Mouse (Mus musculus) liver, embryonic 16.5 days (tissue): ENCODE measurements around the gene Ssbp2. TPM values are rescaled to one million over a fixed set of nuclear protein-coding genes. Genes with fewer than 3 reads are reported as not detected.
A peak's percentile ranks its signal among the peaks of the same experiment; 100 is the strongest.

Experiments used
- ATAC-seq: fragments of 200-750 bp; cut with Nextera tagmentation; 2 replicates; pipeline ENCODE4 v1.8.0; 2017; ENCODE audit warnings: low read depth, mild to moderate bottlenecking, moderate number of reproducible peaks, moderate library complexity
- H3K27ac ChIP-seq: fragments of 300-500 bp; sonication (generic); 2 replicates; pipeline ENCODE4 v1.5.1; 2014; ENCODE audit warnings: mild to moderate bottlenecking, low read length
- H3K27me3 ChIP-seq: fragments of 300-500 bp; sonication (generic); 2 replicates; pipeline ENCODE4 v1.6.1; 2014; ENCODE audit warnings: low read depth, low read length, mixed read lengths; ENCODE audit not compliant: control insufficient read depth, insufficient read depth
- H3K36me3 ChIP-seq: fragments of 300-500 bp; sonication (generic); 2 replicates; pipeline ENCODE4 v1.6.1; 2014; ENCODE audit warnings: mild to moderate bottlenecking; ENCODE audit not compliant: control insufficient read depth, insufficient read depth
- H3K4me1 ChIP-seq: fragments of 300-500 bp; sonication (generic); 2 replicates; pipeline ENCODE4 v1.6.1; 2014; ENCODE audit warnings: low read depth, low read length, mixed read lengths; ENCODE audit not compliant: control insufficient read depth
- H3K4me2 ChIP-seq: fragments of 300-500 bp; sonication (generic); 2 replicates; pipeline ENCODE4 v1.6.1; 2014; ENCODE audit warnings: low read depth, low read length, mixed read lengths
- H3K4me3 ChIP-seq: fragments of 300-500 bp; sonication (generic); 2 replicates; pipeline ENCODE4 v1.5.1; 2014; ENCODE audit warnings: low read depth, mild to moderate bottlenecking, low read length
- H3K9ac ChIP-seq: fragments of 300-500 bp; sonication (generic); 2 replicates; pipeline ENCODE4 v1.6.1; 2014; ENCODE audit warnings: low read depth, low read length
- H3K9me3 ChIP-seq: fragments of 300-500 bp; sonication (generic); replicated peaks from 2 replicates; pipeline ENCODE4 v1.6.1; 2016; ENCODE audit warnings: low read length; ENCODE audit not compliant: control insufficient read depth
- WGBS: fragments of 180-500 bp; shearing (Covaris S2); extraction: QIAGEN DNeasy Blood & Tissue Kit; methylation state at CpG from one replicate; pipeline ENCODE4 v1.1.7; 2014; ENCODE audit not compliant: insufficient replicate concordance; 5-methylcytosine and 5-hydroxymethylcytosine counted together
- polyA plus RNA-seq: library from polyadenylated mRNA; unstranded; fragments of >200 nt; fragmentation: Nextera tagmentation; extraction: Ambion mirVana; gene quantifications from 2 replicates; pipeline ENCODE4 v1.2.1, GENCODE M21; 2015

Gene Ssbp2
- polyA plus RNA-seq, 1 experiment from 2014 or later = 40.0 TPM

- no peak for ATAC-seq
- WGBS = 59% methylated on average over 3 of the region's 3 CpGs
- Histone ChIP-seq H3K9me3 (no peaks in the 10 kb centered on the region), H3K36me3 (no peaks in the 10 kb centered on the region), H3K4me1 (no peaks in the 10 kb centered on the region), H3K27me3 (no peaks in the 10 kb centered on the region), H3K4me3 (no peak overlapping the region), H3K27ac (no peak overlapping the region), H3K4me2 (no peak overlapping the region), H3K9ac (no peak overlapping the region)
Measured at GRCm38 (mm10) chr13:91497055-91497454, 37.0 kb downstream of the Ssbp2 start.

- no peak for ATAC-seq
- no peaks in the 10 kb centered on the region for H3K9me3 ChIP-seq
- H3K4me1 ChIP-seq = no peaks in the 10 kb centered on the region
- no peaks in the 10 kb centered on the region for H3K27me3 ChIP-seq
- H3K4me3 ChIP-seq = no peak overlapping the region
- no peaks in the 10 kb centered on the region for H3K36me3 ChIP-seq
- WGBS = 75% methylated on average over 3 of the region's 3 CpGs
- H3K4me2 ChIP-seq = no peak overlapping the region
- no peak overlapping the region for H3K9ac ChIP-seq
- no peak overlapping the region for H3K27ac ChIP-seq
Measured at GRCm38 (mm10) chr13:91501735-91502134, 41.7 kb downstream of the Ssbp2 start.

- Histone ChIP-seq H3K4me2 (no peak overlapping the region), H3K4me3 (no peak overlapping the region), H3K9me3 (no peaks in the 10 kb centered on the region), H3K27ac (no peak overlapping the region), H3K27me3 (no peaks in the 10 kb centered on the region), H3K36me3 (no peaks in the 10 kb centered on the region), H3K9ac (no peak overlapping the region), H3K4me1 (no peaks in the 10 kb centered on the region)
- no peak for ATAC-seq
- 40% methylated on average over 12 of the region's 12 CpGs for WGBS
Measured at GRCm38 (mm10) chr13:91502642-91503373, 42.7 kb downstream of the Ssbp2 start.

DNA sequence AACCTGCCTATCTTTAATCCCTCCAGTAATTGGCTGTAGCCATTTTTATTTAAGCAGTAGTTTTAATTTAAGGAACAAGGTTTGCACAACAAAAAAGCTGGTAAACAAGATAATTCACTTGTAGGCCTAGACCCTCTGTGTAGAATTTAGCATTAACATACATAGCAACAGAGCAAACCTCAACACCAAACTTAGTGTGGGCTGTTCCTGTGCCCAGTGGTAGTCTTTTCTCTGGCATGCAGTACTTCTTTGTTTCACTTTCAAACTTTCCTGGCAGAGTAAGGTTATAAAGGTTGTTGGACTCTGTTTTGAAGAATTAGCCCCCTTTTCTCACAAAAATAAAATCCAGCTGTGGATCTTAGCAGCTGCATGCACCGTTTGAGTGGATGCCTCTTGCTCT lies 48.9 kb downstream of the Ssbp2 start:
- Histone ChIP-seq H3K27ac (peak overlapping the region; percentile 38), H3K36me3 (no peaks in the 10 kb centered on the region), H3K27me3 (no peaks in the 10 kb centered on the region), H3K9me3 (no peaks in the 10 kb centered on the region), H3K9ac (no peak overlapping the region), H3K4me3 (no peak overlapping the region), H3K4me2 (peak overlapping the region; percentile 13; the same call in 1 of the 2 replicates), H3K4me1 (peaks cover 6% of the 10 kb centered on the region)
- ATAC-seq = no peak
- WGBS = 41% methylated on average over 1 of the region's 1 CpGs

DNA sequence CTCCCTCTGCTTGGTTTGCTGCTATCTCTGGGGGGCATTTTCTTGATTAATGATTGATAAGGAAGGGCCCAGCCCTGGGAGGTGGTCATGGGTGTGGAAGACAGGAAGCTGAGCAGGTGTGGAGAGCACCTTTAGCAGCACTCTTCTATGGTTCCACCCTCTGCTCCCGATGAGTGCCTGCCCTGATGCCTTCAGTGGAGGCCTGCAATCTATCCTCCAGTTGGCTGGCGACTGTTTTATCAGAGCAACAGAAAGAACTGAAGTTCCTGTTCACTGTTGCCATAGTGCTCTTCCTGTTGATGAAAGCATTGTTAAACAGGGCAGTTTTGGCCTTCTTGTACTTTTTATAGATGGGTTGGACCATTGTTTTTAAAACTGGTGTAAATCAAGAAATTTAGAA lies 49.4 kb downstream of the Ssbp2 start:
- WGBS = 6% methylated on average over 2 of the region's 2 CpGs
- Histone ChIP-seq H3K27ac (peak overlapping the region; percentile 38), H3K27me3 (no peaks in the 10 kb centered on the region), H3K4me2 (peak overlapping the region; percentile 13; the same call in 1 of the 2 replicates), H3K36me3 (no peaks in the 10 kb centered on the region), H3K9me3 (no peaks in the 10 kb centered on the region), H3K4me3 (no peak overlapping the region), H3K4me1 (peaks cover 6% of the 10 kb centered on the region), H3K9ac (no peak overlapping the region)
- ATAC-seq = peak; percentile 45; the same call in 1 of the 2 replicates

DNA sequence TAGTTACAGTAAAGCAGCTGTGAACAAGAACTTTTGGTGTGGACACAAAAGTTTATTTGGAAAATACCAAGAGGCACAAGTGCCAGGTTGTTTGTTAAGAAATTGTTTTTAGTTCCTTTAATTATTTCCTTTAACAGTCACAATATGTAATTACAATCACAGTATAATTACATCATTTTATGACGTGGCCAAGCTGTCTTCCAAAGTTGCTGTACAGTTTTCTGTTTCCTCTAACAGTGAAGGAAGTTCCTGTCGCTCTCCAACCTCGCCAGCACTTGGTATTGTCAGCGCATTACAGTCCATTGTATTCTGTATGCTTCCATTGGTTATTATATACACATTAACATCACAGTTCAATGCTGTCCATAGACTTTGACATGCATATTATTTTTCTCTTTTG lies 54.9 kb downstream of the Ssbp2 start:
- Histone ChIP-seq H3K4me2 (no peak overlapping the region), H3K36me3 (no peaks in the 10 kb centered on the region), H3K9me3 (no peaks in the 10 kb centered on the region), H3K9ac (no peak overlapping the region), H3K27ac (no peak overlapping the region), H3K4me3 (no peak overlapping the region), H3K4me1 (peaks cover under 1% of the 10 kb centered on the region; the same call in 1 of the 2 replicates), H3K27me3 (no peaks in the 10 kb centered on the region)
- ATAC-seq = no peak
- 69% methylated on average over 4 of the region's 4 CpGs for WGBS

GRCm38 (mm10) chr13:91520073-91520750 lies 60.1 kb downstream of the Ssbp2 start:
- Histone ChIP-seq H3K36me3 (no peaks in the 10 kb centered on the region), H3K9me3 (no peaks in the 10 kb centered on the region), H3K27ac (no peak overlapping the region), H3K27me3 (no peaks in the 10 kb centered on the region), H3K4me1 (peaks cover 5% of the 10 kb centered on the region; the same call in 1 of the 2 replicates), H3K4me2 (no peak overlapping the region), H3K4me3 (no peak overlapping the region), H3K9ac (no peak overlapping the region)
- WGBS = 32% methylated on average over 4 of the region's 4 CpGs
- no peak for ATAC-seq

- Histone ChIP-seq H3K9ac (no peak overlapping the region), H3K36me3 (no peaks in the 10 kb centered on the region), H3K9me3 (no peaks in the 10 kb centered on the region), H3K4me1 (peaks cover 5% of the 10 kb centered on the region; the same call in 1 of the 2 replicates), H3K4me3 (no peak overlapping the region), H3K27me3 (no peaks in the 10 kb centered on the region), H3K27ac (no peak overlapping the region), H3K4me2 (no peak overlapping the region)
- 86% methylated on average over 1 of the region's 1 CpGs for WGBS
- ATAC-seq = no peak
Measured at GRCm38 (mm10) chr13:91520968-91521367, 60.9 kb downstream of the Ssbp2 start.

- H3K9me3 ChIP-seq = no peaks in the 10 kb centered on the region
- no peak overlapping the region for H3K4me2 ChIP-seq
- 86% methylated on average over 12 of the region's 12 CpGs for WGBS
- no peaks in the 10 kb centered on the region for H3K36me3 ChIP-seq
- H3K27ac ChIP-seq = no peak overlapping the region
- no peak overlapping the region for H3K9ac ChIP-seq
- H3K27me3 ChIP-seq = no peaks in the 10 kb centered on the region
- no peak overlapping the region for H3K4me3 ChIP-seq
- no peaks in the 10 kb centered on the region for H3K4me1 ChIP-seq
- no peak for ATAC-seq
Measured at GRCm38 (mm10) chr13:91526058-91526457, 66.0 kb downstream of the Ssbp2 start.
